In the genomic region with DNA sequence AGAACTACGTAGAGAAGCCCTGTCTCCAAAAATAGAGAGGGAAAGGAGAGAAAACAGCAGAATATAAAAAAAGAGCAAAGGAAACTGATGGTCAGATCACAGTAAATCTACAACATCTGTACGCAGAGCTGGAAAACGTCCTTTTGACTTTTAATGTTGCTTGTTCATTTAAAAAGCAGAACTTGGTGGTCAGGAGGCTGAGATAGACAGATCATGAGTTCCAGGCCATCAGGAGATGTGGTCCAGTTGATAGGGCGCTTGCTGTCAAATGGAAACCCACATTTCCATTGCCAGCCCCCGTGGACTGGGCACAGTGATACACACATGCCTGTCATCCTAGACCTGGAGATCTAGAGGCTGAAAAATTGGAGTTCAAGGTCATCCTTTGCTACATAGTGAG, we compare ENCODE assay signal across 30 mouse cellular contexts. TPM values are rescaled to one million over a fixed set of nuclear protein-coding genes. Genes with fewer than 3 reads are reported as not detected.
DNase-seq lines count a peak whose midpoint lies in the region; ATAC-seq and TF ChIP-seq lines count a peak whose summit lies in the region.
"Had no signal": no experiment of that assay in that cellular context is flagged by ENCODE, and none has a peak within 500 bp of the region (broad histone marks: within the 10 kb centered on the region; RNA-seq: fewer than 3 reads in every experiment).

No protein-coding gene starts in this region.

- H3K36me3 ChIP-seq in hindbrain, embryonic 13.5 days, result peaks cover 21% of the 10 kb centered on the region
- H3K36me3 ChIP-seq in hindbrain, postnatal 0 days (ENCODE audit: insufficient read depth, low read length), result no peaks in the 10 kb centered on the region
- H3K36me3 ChIP-seq in CH12.LX (replicated peaks in 1 of 2; ENCODE audit: control insufficient read depth in 1 of 2, insufficient read depth in 1 of 2, low read length in 1 of 2), result peaks cover 20 to 40% of the 10 kb centered on the region in 2 experiments
- no peaks in the 10 kb centered on the region for H3K36me3 ChIP-seq in heart, adult 2 months (ENCODE audit: control insufficient read depth, insufficient read depth, low read length)
- H3K36me3 ChIP-seq: heart, embryonic 15.5 days; hindbrain, embryonic 15.5 days had no signal

- no peak for TF ChIP-seq CTCF in hindbrain, postnatal 0 days (IDR thresholded peaks at IDR 0.05; ENCODE audit: low read depth)
- no peak for TF ChIP-seq CTCF in CH12.LX (conservative IDR thresholded peaks at IDR 0.05 in 1 of 2, IDR thresholded peaks at IDR 0.05 in 1 of 2; ENCODE audit: low read depth in 2 of 2, low read length in 2 of 2)
- no peak for TF ChIP-seq CTCF in heart, adult 2 months (IDR thresholded peaks at IDR 0.05)

- 97% methylated on average over 5 of the region's 5 CpGs for WGBS in hindbrain, embryonic 13.5 days
- 90% methylated on average over 5 of the region's 5 CpGs for WGBS in hindbrain, postnatal 0 days
- WGBS in heart, adult 2 months, result 82% methylated on average over 5 of the region's 5 CpGs

- dilution Hi-C loops in CH12.LX (cut with MboI; ENCODE audit: extremely low pct_ligation_motif_present, extremely low pct_unique_long_range_greater_than_20kb, low sequenced_read_pairs), result no loop called here

- H3K79me2 ChIP-seq in CH12.LX (replicated peaks; ENCODE audit: control insufficient read depth, extremely low read depth, insufficient read depth, poor library complexity, severe bottlenecking), result peaks cover 44% of the 10 kb centered on the region
- peaks cover 2% of the 10 kb centered on the region for H3K79me2 ChIP-seq in heart, adult 2 months (replicated peaks; ENCODE audit: control insufficient read depth, insufficient read depth, low read length)

- H3K4me3 ChIP-seq in hindbrain, embryonic 13.5 days, result no peak overlapping the region
- no peak overlapping the region for H3K4me3 ChIP-seq in hindbrain, postnatal 0 days (ENCODE audit: low read length)
- H3K4me3 ChIP-seq in CH12.LX (replicated peaks in 1 of 3; ENCODE audit: low read depth in 2 of 3, low read length in 2 of 3, poor library complexity in 1 of 3), result no peak overlapping the region
- no peak overlapping the region for H3K4me3 ChIP-seq in heart, adult 2 months
- H3K4me3 ChIP-seq: forebrain, embryonic 15.5 days; heart, embryonic 15.5 days; hindbrain, embryonic 15.5 days; intestine, embryonic 15.5 days; layer of hippocampus, adult 2 months had no signal

- no peak for TF ChIP-seq POLR2A in CH12.LX (IDR thresholded peaks at IDR 0.05; ENCODE audit: low read depth, low read length)
- no peak for TF ChIP-seq POLR2A in heart, adult 2 months (IDR thresholded peaks at IDR 0.05; ENCODE audit: insufficient read depth, low read depth, low read length)

- TF ChIP-seq EP300 in CH12.LX (IDR thresholded peaks at IDR 0.05; ENCODE audit: low read length), result no peak
- TF ChIP-seq EP300 in heart, adult 2 months (IDR thresholded peaks at IDR 0.05; ENCODE audit: insufficient read depth, low read depth, low read length), result no peak

- H3K27me3 ChIP-seq in hindbrain, embryonic 13.5 days, result no peaks in the 10 kb centered on the region
- H3K27me3 ChIP-seq in hindbrain, postnatal 0 days (ENCODE audit: insufficient read depth, low read length), result no peaks in the 10 kb centered on the region
- no peaks in the 10 kb centered on the region for H3K27me3 ChIP-seq in CH12.LX (replicated peaks)
- H3K27me3 ChIP-seq in heart, adult 2 months (ENCODE audit: control insufficient read depth, insufficient read depth, low read length), result no peaks in the 10 kb centered on the region
- H3K27me3 ChIP-seq: forebrain, embryonic 15.5 days; heart, embryonic 15.5 days; hindbrain, embryonic 15.5 days; intestine, embryonic 15.5 days; limb, embryonic 13.5 days had no signal

- no peaks in the 10 kb centered on the region for H3K9me3 ChIP-seq in hindbrain, embryonic 13.5 days
- no peaks in the 10 kb centered on the region for H3K9me3 ChIP-seq in hindbrain, postnatal 0 days (ENCODE audit: low read length)
- H3K9me3 ChIP-seq in CH12.LX (replicated peaks; ENCODE audit: low read length), result no peaks in the 10 kb centered on the region
- H3K9me3 ChIP-seq: embryonic facial prominence, embryonic 10.5 days; forebrain, embryonic 15.5 days; heart, embryonic 15.5 days; hindbrain, embryonic 15.5 days; intestine, embryonic 15.5 days; limb, embryonic 13.5 days had no signal

- intact Hi-C loops in heart, adult 2 months (cut with DNase I), result loop anchor here (5.0 kb wide), 2 partner anchors 37 to 118 kb away; no protein-coding TSS in a partner anchor
- intact Hi-C loops in left cerebral cortex, postnatal 36 days (cut with DNase I), result no loop called here

- peaks cover 14% of the 10 kb centered on the region for H3K4me1 ChIP-seq in hindbrain, embryonic 13.5 days (replicated peaks)
- peaks cover 5% of the 10 kb centered on the region for H3K4me1 ChIP-seq in hindbrain, postnatal 0 days (ENCODE audit: insufficient read depth, low read length)
- peaks cover 0 to 44% of the 10 kb centered on the region in 2 experiments; a peak in 3 of 4 replicates for H3K4me1 ChIP-seq in CH12.LX (ENCODE audit: control insufficient read depth in 1 of 2, insufficient read depth in 2 of 2)
- peaks cover 3% of the 10 kb centered on the region for H3K4me1 ChIP-seq in heart, adult 2 months (ENCODE audit: control insufficient read depth, insufficient read depth, low read length)

- no peak for TF ChIP-seq RAD21 in CH12.LX (IDR thresholded peaks at IDR 0.05; ENCODE audit: low read depth, low read length)

- no peak for DNase-seq in hindbrain, postnatal 0 days (ENCODE audit: low spot score)
- DNase-seq in CH12.LX (ENCODE audit: extremely low read depth), result peak; percentile 42
- no peak for DNase-seq in layer of hippocampus, postnatal 25 days (ENCODE audit: extremely low spot score in 1 of 2, low spot score in 1 of 2)
- no peak for DNase-seq in heart, adult 2 months
- DNase-seq in left cerebral cortex, postnatal 36 days (ENCODE audit: low spot score in 2 of 2), result no peak
- DNase-seq: adrenal gland, postnatal 14 days; cerebellum, adult 9-10 months; gastrocnemius, postnatal 36 days; heart, postnatal 36 days; kidney, adult 8-10 months; kidney, postnatal 25 days; layer of hippocampus, postnatal 36 days; lung, adult 2 months; thymus, postnatal 25 days had no signal

- ATAC-seq in hindbrain, embryonic 13.5 days (ENCODE audit: low FRiP score), result no peak
- no peak for ATAC-seq in hindbrain, postnatal 0 days
- peak; percentile 45 for ATAC-seq in granulocyte monocyte progenitor cell, adult 5-6 weeks (replicated peaks; ENCODE audit: poor library complexity, severe bottlenecking)
- ATAC-seq in megakaryocyte, adult 5-6 weeks (ENCODE audit: poor library complexity, severe bottlenecking), result peak; percentile 36
- ATAC-seq: activated CD4-positive, CD25-positive, alpha-beta regulatory T cell, adult 4 months; CD4-positive, CD25-positive, alpha-beta regulatory T cell, adult 4 months; forebrain, embryonic 15.5 days; intestine, embryonic 15.5 days had no signal

- in situ Hi-C loops in CH12.LX (cut with MboI; ENCODE audit: low pct_ligation_motif_present, low pct_unique_long_range_greater_than_20kb, low sequenced_read_pairs), result loop anchor here (5.0 kb wide), 2 partner anchors 33 to 87 kb away; a partner anchor contains a TSS

- no peak overlapping the region for H3K27ac ChIP-seq in hindbrain, embryonic 13.5 days
- no peak overlapping the region for H3K27ac ChIP-seq in hindbrain, postnatal 0 days
- H3K27ac ChIP-seq in CH12.LX (ENCODE audit: insufficient read depth, low read depth), result no peak overlapping the region
- no peak overlapping the region for H3K27ac ChIP-seq in heart, adult 2 months
- H3K27ac ChIP-seq: embryonic facial prominence, embryonic 10.5 days; forebrain, embryonic 15.5 days; heart, embryonic 15.5 days; hindbrain, embryonic 15.5 days; intestine, embryonic 15.5 days; layer of hippocampus, adult 2 months; limb, embryonic 13.5 days had no signal

- H3K4me2 ChIP-seq in hindbrain, embryonic 13.5 days, result no peak overlapping the region
- H3K4me2 ChIP-seq in hindbrain, postnatal 0 days (ENCODE audit: low read depth, low read length), result no peak overlapping the region
- no peak overlapping the region for H3K4me2 ChIP-seq in CH12.LX (ENCODE audit: insufficient read depth, low read depth, poor library complexity, severe bottlenecking)
- H3K4me2 ChIP-seq: forebrain, embryonic 15.5 days; heart, embryonic 15.5 days; hindbrain, embryonic 15.5 days; intestine, embryonic 15.5 days; limb, embryonic 13.5 days; midbrain, embryonic 11.5 days had no signal

- H3K9ac ChIP-seq in hindbrain, embryonic 13.5 days, result 0 out of 2 replicates have a peak overlapping the region, but pooled peaks have one; percentile 15
- H3K9ac ChIP-seq in hindbrain, postnatal 0 days (replicated peaks; ENCODE audit: low read length), result no peak overlapping the region
- no peak overlapping the region for H3K9ac ChIP-seq in CH12.LX (ENCODE audit: insufficient read depth, low read depth)
- H3K9ac ChIP-seq in heart, adult 2 months (ENCODE audit: low read depth, low read length), result no peak overlapping the region
- H3K9ac ChIP-seq: forebrain, embryonic 15.5 days; heart, embryonic 15.5 days; hindbrain, embryonic 15.5 days; intestine, embryonic 15.5 days had no signal

RNA-seq across cellular contexts. Expression of a gene that starts 3.6 kb away (rescaled TPM):
- 192 and 194 TPM in 2 replicates for polyA plus RNA-seq in hindbrain, embryonic 13.5 days (2015; fragmentation: Nextera tagmentation; extraction: Ambion mirVana)
- 50.9 and 76.3 TPM in 2 replicates for total RNA-seq in hindbrain, postnatal 0 days (2014; rRNA removed)
- 164 and 168 TPM in 2 replicates for polyA plus RNA-seq in hindbrain, postnatal 0 days (2015; fragmentation: Nextera tagmentation; extraction: Ambion mirVana)
- 223 and 237 TPM in 2 replicates for total RNA-seq in CH12.LX (2012; rRNA removed)
- 219 and 222 TPM in 2 replicates for total RNA-seq in CH12.LX (2014; rRNA removed)
- 267 and 283 TPM in 2 replicates for polyA plus RNA-seq in CH12.LX (2012; ENCODE audit: insufficient read length, low read depth)
- total RNA-seq in granulocyte monocyte progenitor cell, adult 5-6 weeks (2014; fragmentation: Nextera tagmentation), result 284 and 297 TPM in 2 replicates
- total RNA-seq in granulocyte monocyte progenitor cell, adult 5-6 weeks (2017), result 146 and 201 TPM in 2 replicates
- total RNA-seq in megakaryocyte, adult 5-6 weeks (2015), result 161 and 172 TPM in 2 replicates
- 110 and 115 TPM in 2 replicates for total RNA-seq in megakaryocyte, adult 5-6 weeks (2017)
- 10 to 100 TPM; 57.0 to 57.5 TPM for total RNA-seq in layer of hippocampus, postnatal 25 days (2021)
- 10 to 100 TPM; 21.0 to 24.6 TPM for total RNA-seq in heart, adult 2 months (2021)
- polyA plus RNA-seq in heart, adult 2 months (2012; rRNA removed), result 32.5 and 44.8 TPM in 2 replicates
- 10 to 100 TPM; 54.7 to 66.9 TPM for total RNA-seq in left cerebral cortex, postnatal 36 days (2021)

RNA-seq across cellular contexts. Expression of a gene that starts 24.8 kb away (rescaled TPM):
- 0.42 and 0.43 TPM in 2 replicates for polyA plus RNA-seq in hindbrain, embryonic 13.5 days (2015; fragmentation: Nextera tagmentation; extraction: Ambion mirVana)
- total RNA-seq in hindbrain, postnatal 0 days (2014; rRNA removed), result not detected in 2 replicates
- polyA plus RNA-seq in hindbrain, postnatal 0 days (2015; fragmentation: Nextera tagmentation; extraction: Ambion mirVana), result 0.81 TPM in 2 replicates
- total RNA-seq in CH12.LX (2012; rRNA removed) (0.08 and 0.13 TPM in 2 replicates), CH12.LX (2014; rRNA removed) (0.13 TPM in 1 of 2 replicates, not detected in the other)
- 2.3 and 4.0 TPM in 2 replicates for polyA plus RNA-seq in CH12.LX (2012; ENCODE audit: insufficient read length, low read depth)
- total RNA-seq in granulocyte monocyte progenitor cell, adult 5-6 weeks (2014; fragmentation: Nextera tagmentation), result not detected in 2 replicates
- not detected in 2 replicates for total RNA-seq in granulocyte monocyte progenitor cell, adult 5-6 weeks (2017)
- not detected in 2 replicates for total RNA-seq in megakaryocyte, adult 5-6 weeks (2015)
- not detected in 2 replicates for total RNA-seq in megakaryocyte, adult 5-6 weeks (2017)
- total RNA-seq in layer of hippocampus, postnatal 25 days (2021), result 1 to 10 TPM; 5.1 to 6.7 TPM
- not detected for total RNA-seq in heart, adult 2 months (2021)
- polyA plus RNA-seq in heart, adult 2 months (2012; rRNA removed), result not detected in 2 replicates
- total RNA-seq in left cerebral cortex, postnatal 36 days (2021), result under 1 TPM; 0.15 to 0.18 TPM
- total RNA-seq: adrenal gland, postnatal 14 days; gastrocnemius, postnatal 36 days; heart, postnatal 36 days; midbrain, postnatal 0 days had no signal
- polyA plus RNA-seq: embryonic facial prominence, embryonic 10.5 days; neural tube, embryonic 14.5 days; stomach, embryonic 14.5 days had no signal

RNA-seq across cellular contexts. Expression of a gene that starts 30.0 kb away (rescaled TPM):
- polyA plus RNA-seq in hindbrain, embryonic 13.5 days (2015; fragmentation: Nextera tagmentation; extraction: Ambion mirVana), result 5.7 and 6.0 TPM in 2 replicates
- total RNA-seq in hindbrain, postnatal 0 days (2014; rRNA removed), result 0.93 and 2.8 TPM in 2 replicates
- polyA plus RNA-seq in hindbrain, postnatal 0 days (2015; fragmentation: Nextera tagmentation; extraction: Ambion mirVana), result 1.6 and 4.8 TPM in 2 replicates
- total RNA-seq in CH12.LX (2012; rRNA removed) (89.7 and 100 TPM in 2 replicates), CH12.LX (2014; rRNA removed) (121 and 130 TPM in 2 replicates)
- polyA plus RNA-seq in CH12.LX (2012; ENCODE audit: insufficient read length, low read depth), result 108 and 112 TPM in 2 replicates
- 43.8 and 50.9 TPM in 2 replicates for total RNA-seq in granulocyte monocyte progenitor cell, adult 5-6 weeks (2014; fragmentation: Nextera tagmentation)
- total RNA-seq in granulocyte monocyte progenitor cell, adult 5-6 weeks (2017), result 34.0 TPM in 2 replicates
- total RNA-seq in megakaryocyte, adult 5-6 weeks (2015), result 87.7 and 91.1 TPM in 2 replicates
- 109 and 115 TPM in 2 replicates for total RNA-seq in megakaryocyte, adult 5-6 weeks (2017)
- 1 to 10 TPM; 2.5 to 2.6 TPM for total RNA-seq in layer of hippocampus, postnatal 25 days (2021)
- 1 to 10 TPM; 1.1 to 1.6 TPM for total RNA-seq in heart, adult 2 months (2021)
- 2.0 and 3.3 TPM in 2 replicates for polyA plus RNA-seq in heart, adult 2 months (2012; rRNA removed)
- 1 to 10 TPM; 2.1 to 2.8 TPM for total RNA-seq in left cerebral cortex, postnatal 36 days (2021)

RNA-seq across cellular contexts. Expression of a gene that starts 32.6 kb away (rescaled TPM):
- polyA plus RNA-seq in hindbrain, embryonic 13.5 days (2015; fragmentation: Nextera tagmentation; extraction: Ambion mirVana), result 14.4 and 15.1 TPM in 2 replicates
- total RNA-seq in hindbrain, postnatal 0 days (2014; rRNA removed), result 133 and 150 TPM in 2 replicates
- 10.7 and 10.9 TPM in 2 replicates for polyA plus RNA-seq in hindbrain, postnatal 0 days (2015; fragmentation: Nextera tagmentation; extraction: Ambion mirVana)
- total RNA-seq in CH12.LX (2012; rRNA removed), result 6.5 and 8.7 TPM in 2 replicates
- 4.7 and 5.4 TPM in 2 replicates for total RNA-seq in CH12.LX (2014; rRNA removed)
- polyA plus RNA-seq in CH12.LX (2012; ENCODE audit: insufficient read length, low read depth), result 15.7 and 16.7 TPM in 2 replicates
- total RNA-seq in granulocyte monocyte progenitor cell, adult 5-6 weeks (2014; fragmentation: Nextera tagmentation), result 4.5 and 5.1 TPM in 2 replicates
- total RNA-seq in granulocyte monocyte progenitor cell, adult 5-6 weeks (2017), result 2.5 and 7.9 TPM in 2 replicates
- total RNA-seq in megakaryocyte, adult 5-6 weeks (2015), result 1.8 and 1.9 TPM in 2 replicates
- 3.7 and 6.7 TPM in 2 replicates for total RNA-seq in megakaryocyte, adult 5-6 weeks (2017)
- total RNA-seq in layer of hippocampus, postnatal 25 days (2021), result 100 to 1,000 TPM in 1 of 2 experiments, 10 to 100 TPM in 1; 99.8 to 101 TPM
- total RNA-seq in heart, adult 2 months (2021), result 1 to 10 TPM; 7.0 to 8.0 TPM
- polyA plus RNA-seq in heart, adult 2 months (2012; rRNA removed), result 6.2 and 9.8 TPM in 2 replicates
- 100 to 1,000 TPM; 111 TPM for total RNA-seq in left cerebral cortex, postnatal 36 days (2021)

RNA-seq across cellular contexts. Expression of a gene that starts 54.5 kb away (rescaled TPM):
- polyA plus RNA-seq in hindbrain, embryonic 13.5 days (2015; fragmentation: Nextera tagmentation; extraction: Ambion mirVana), result 336 and 347 TPM in 2 replicates
- 472 and 489 TPM in 2 replicates for total RNA-seq in hindbrain, postnatal 0 days (2014; rRNA removed)
- polyA plus RNA-seq in hindbrain, postnatal 0 days (2015; fragmentation: Nextera tagmentation; extraction: Ambion mirVana), result 298 and 304 TPM in 2 replicates
- total RNA-seq in CH12.LX (2012; rRNA removed), result 408 and 445 TPM in 2 replicates
- 432 and 470 TPM in 2 replicates for total RNA-seq in CH12.LX (2014; rRNA removed)
- 391 and 417 TPM in 2 replicates for polyA plus RNA-seq in CH12.LX (2012; ENCODE audit: insufficient read length, low read depth)
- 226 and 246 TPM in 2 replicates for total RNA-seq in granulocyte monocyte progenitor cell, adult 5-6 weeks (2014; fragmentation: Nextera tagmentation)
- total RNA-seq in granulocyte monocyte progenitor cell, adult 5-6 weeks (2017), result 252 and 300 TPM in 2 replicates
- 160 and 176 TPM in 2 replicates for total RNA-seq in megakaryocyte, adult 5-6 weeks (2015)
- 191 and 197 TPM in 2 replicates for total RNA-seq in megakaryocyte, adult 5-6 weeks (2017)
- 100 to 1,000 TPM; 322 to 331 TPM for total RNA-seq in layer of hippocampus, postnatal 25 days (2021)
- total RNA-seq in heart, adult 2 months (2021), result 100 to 1,000 TPM; 126 to 137 TPM
- 131 and 179 TPM in 2 replicates for polyA plus RNA-seq in heart, adult 2 months (2012; rRNA removed)
- 100 to 1,000 TPM; 317 to 353 TPM for total RNA-seq in left cerebral cortex, postnatal 36 days (2021)

Comparison
In these comparisons a context has a peak if more than half of its experiments do, and no peak if none do; other contexts are left out.
1. ATAC-seq: peak in granulocyte monocyte progenitor cell, adult 5-6 weeks (single experiment) and megakaryocyte, adult 5-6 weeks (single experiment); none in hindbrain, embryonic 13.5 days (single experiment) and hindbrain, postnatal 0 days (single experiment).